Mouse (Mus musculus) neural tube, embryonic 11.5 days (tissue): ENCODE measurements around the gene Dnm1. TPM values are rescaled to one million over a fixed set of nuclear protein-coding genes. Genes with fewer than 3 reads are reported as not detected.
A peak's percentile ranks its signal among the peaks of the same experiment; 100 is the strongest.

ENCODE experiments used
- ATAC-seq: fragments of 200-750 bp; cut with Nextera tagmentation; 2 replicates; pipeline ENCODE4 v1.8.0; 2017; ENCODE audit warnings: moderate number of reproducible peaks, mild to moderate bottlenecking, moderate TSS enrichment, moderate library complexity; ENCODE audit not compliant: insufficient read depth, low FRiP score, low TSS enrichment
- DNase-seq: peaks from one replicate; pipeline ENCODE4 v3.0.0-alpha.2; 2015; ENCODE audit warnings: low spot score
- H3K27ac ChIP-seq: fragments of 300-500 bp; sonication (generic); 2 replicates; pipeline ENCODE4 v1.5.1; 2014; ENCODE audit warnings: low read depth, mild to moderate bottlenecking, low read length
- H3K27me3 ChIP-seq: fragments of 300-500 bp; sonication (generic); 2 replicates; pipeline ENCODE4 v1.6.1; 2014; ENCODE audit warnings: mild to moderate bottlenecking, low read length, mixed read lengths; ENCODE audit not compliant: control insufficient read depth, insufficient read depth
- H3K36me3 ChIP-seq: fragments of 300-500 bp; sonication (generic); 2 replicates; pipeline ENCODE4 v1.6.1; 2014; ENCODE audit warnings: mild to moderate bottlenecking, low read length, moderate library complexity, mixed read lengths; ENCODE audit not compliant: control insufficient read depth, insufficient read depth
- H3K4me1 ChIP-seq: fragments of 300-500 bp; sonication (generic); 2 replicates; pipeline ENCODE4 v1.6.1; 2014; ENCODE audit warnings: low read length, mixed read lengths; ENCODE audit not compliant: control insufficient read depth, insufficient read depth
- H3K4me2 ChIP-seq: fragments of 300-500 bp; sonication (generic); 2 replicates; pipeline ENCODE4 v1.6.1; 2014; ENCODE audit warnings: low read depth, mild to moderate bottlenecking, moderate library complexity
- H3K4me3 ChIP-seq: fragments of 300-500 bp; sonication (generic); 2 replicates; pipeline ENCODE4 v1.5.1; 2014; ENCODE audit warnings: low read depth, low read length
- H3K9ac ChIP-seq: fragments of 300-500 bp; sonication (generic); 2 replicates; pipeline ENCODE4 v1.6.1; 2014; ENCODE audit warnings: mild to moderate bottlenecking, low read length
- H3K9me3 ChIP-seq: fragments of 300-500 bp; sonication (generic); 2 replicates; pipeline ENCODE4 v1.6.1; 2016; ENCODE audit warnings: low read length; ENCODE audit not compliant: control insufficient read depth
- WGBS: fragments of 180-500 bp; shearing (Covaris S2); extraction: QIAGEN DNeasy Blood & Tissue Kit; methylation state at CpG from one replicate; pipeline ENCODE4 v1.1.7; 2014; 5-methylcytosine and 5-hydroxymethylcytosine counted together
- polyA plus RNA-seq: library from polyadenylated mRNA; unstranded; fragments of >200 nt; fragmentation: Nextera tagmentation; extraction: Ambion mirVana; gene quantifications from 2 replicates; pipeline ENCODE4 v1.2.1, GENCODE M21; 2014

Dnm1 gene
- polyA plus RNA-seq, 1 experiment from 2014 or later = 23.7 TPM

GRCm38 (mm10) chr2:32387706-32388490 is 34.8 kb upstream of the Dnm1 start, which contains the start of gene Lcn2:
TSS of gene Lcn2 (minus strand) at chr2:32388252.
- no peak for ATAC-seq
- H3K27ac ChIP-seq = no peak within 1 kb of the TSS

GRCm38 (mm10) chr2:32382689-32383088 is 29.6 kb upstream of the Dnm1 start:
- no peak overlapping the region for H3K4me2 ChIP-seq
- H3K9me3 ChIP-seq = no peaks in the 10 kb centered on the region
- H3K9ac ChIP-seq = no peak overlapping the region
- 88% methylated on average over 2 of the region's 2 CpGs for WGBS
- peaks cover 9% of the 10 kb centered on the region for H3K36me3 ChIP-seq
- no peak overlapping the region for H3K27ac ChIP-seq
- DNase-seq (no peak), ATAC-seq (no peak)
- no peak overlapping the region for H3K4me3 ChIP-seq
- no peaks in the 10 kb centered on the region for H3K27me3 ChIP-seq
- 0 out of 2 replicates have a peak, but pooled peaks cover 3% of the 10 kb centered on the region for H3K4me1 ChIP-seq

More at GRCm38 (mm10) chr2:32387706-32388490, 34.8 kb upstream of the Dnm1 start, which contains the start of gene Lcn2:
- Histone ChIP-seq H3K9me3 (no peaks in the 10 kb centered on the region), H3K4me3 (no peak within 1 kb of the TSS), H3K9ac (no peak within 1 kb of the TSS; the same call in 1 of the 2 replicates), H3K4me1 (no peaks in the 10 kb centered on the region), H3K36me3 (no peaks in the 10 kb centered on the region), H3K27me3 (no peaks in the 10 kb centered on the region), H3K4me2 (no peak within 1 kb of the TSS)
- no peak for DNase-seq
- 63% methylated on average over 5 of the region's 5 CpGs for WGBS

- under 1% methylated on average over 41 of the region's 47 CpGs for WGBS
- H3K27me3 ChIP-seq = no peaks in the 10 kb centered on the region
- peak; percentile 95 for DNase-seq
- H3K9ac ChIP-seq = peak within 1 kb of the TSS; percentile 60
- no peaks in the 10 kb centered on the region for H3K9me3 ChIP-seq
- peak within 1 kb of the TSS; percentile 67 for H3K4me3 ChIP-seq
- H3K4me2 ChIP-seq = peak within 1 kb of the TSS; percentile 95
- peak; percentile 88 for ATAC-seq
- no peak within 1 kb of the TSS for H3K27ac ChIP-seq
- 0 out of 2 replicates have a peak, but pooled peaks cover 3% of the 10 kb centered on the region for H3K4me1 ChIP-seq
- H3K36me3 ChIP-seq = peaks cover 16% of the 10 kb centered on the region
These were observed 28.7 kb upstream of the Dnm1 start, which contains the start of gene 1110008P14Rik for GRCm38 (mm10) chr2:32381775-32382223. TSS of gene 1110008P14Rik (minus strand) at chr2:32381938.

- peak; percentile 58 for ATAC-seq
- Histone ChIP-seq H3K4me3 (peak overlapping the region; percentile 67), H3K27me3 (no peaks in the 10 kb centered on the region), H3K9me3 (no peaks in the 10 kb centered on the region), H3K4me2 (peak overlapping the region; percentile 95), H3K36me3 (peaks cover 19% of the 10 kb centered on the region), H3K4me1 (0 out of 2 replicates have a peak, but pooled peaks cover 3% of the 10 kb centered on the region), H3K9ac (peak overlapping the region; percentile 60), H3K27ac (no peak overlapping the region)
- DNase-seq = no peak
- under 1% methylated on average over 26 of the region's 27 CpGs for WGBS
These were observed 28.1 kb upstream of the Dnm1 start for GRCm38 (mm10) chr2:32381141-32381774.

- Histone ChIP-seq H3K9me3 (no peaks in the 10 kb centered on the region), H3K4me3 (no peak overlapping the region), H3K9ac (no peak overlapping the region), H3K36me3 (peaks cover 25% of the 10 kb centered on the region), H3K27ac (no peak overlapping the region), H3K27me3 (no peaks in the 10 kb centered on the region), H3K4me1 (0 out of 2 replicates have a peak, but pooled peaks cover 3% of the 10 kb centered on the region), H3K4me2 (no peak overlapping the region)
- DNase-seq = no peak
- WGBS = 92% methylated on average over 7 of the region's 7 CpGs
- ATAC-seq = no peak
These were observed 26.9 kb upstream of the Dnm1 start for GRCm38 (mm10) chr2:32380001-32380500.

GRCm38 (mm10) chr2:32376963-32377362 is 23.8 kb upstream of the Dnm1 start:
- Histone ChIP-seq H3K9ac (no peak overlapping the region), H3K27ac (no peak overlapping the region), H3K4me2 (no peak overlapping the region), H3K4me3 (no peak overlapping the region), H3K36me3 (peaks cover 37% of the 10 kb centered on the region), H3K27me3 (no peaks in the 10 kb centered on the region), H3K9me3 (no peaks in the 10 kb centered on the region), H3K4me1 (0 out of 2 replicates have a peak, but pooled peaks cover 3% of the 10 kb centered on the region)
- ATAC-seq (no peak), DNase-seq (no peak)
- 88% methylated on average over 10 of the region's 10 CpGs for WGBS

GRCm38 (mm10) chr2:32375317-32375940 is 22.3 kb upstream of the Dnm1 start:
- H3K27ac ChIP-seq = no peak overlapping the region
- no peak overlapping the region for H3K9ac ChIP-seq
- H3K4me2 ChIP-seq = no peak overlapping the region
- ATAC-seq (no peak), DNase-seq (no peak)
- 95% methylated on average over 13 of the region's 13 CpGs for WGBS
- peaks cover 50% of the 10 kb centered on the region for H3K36me3 ChIP-seq
- H3K27me3 ChIP-seq = no peaks in the 10 kb centered on the region
- no peaks in the 10 kb centered on the region for H3K4me1 ChIP-seq
- H3K4me3 ChIP-seq = no peak overlapping the region
- H3K9me3 ChIP-seq = no peaks in the 10 kb centered on the region

- Histone ChIP-seq H3K27me3 (no peaks in the 10 kb centered on the region), H3K4me3 (no peak overlapping the region), H3K27ac (no peak overlapping the region), H3K4me1 (no peaks in the 10 kb centered on the region), H3K4me2 (no peak overlapping the region), H3K9me3 (no peaks in the 10 kb centered on the region), H3K9ac (no peak overlapping the region), H3K36me3 (peaks cover 51% of the 10 kb centered on the region)
- ATAC-seq = no peak
- 89% methylated on average over 10 of the region's 10 CpGs for WGBS
- no peak for DNase-seq
These were observed 21.1 kb upstream of the Dnm1 start for GRCm38 (mm10) chr2:32374191-32374590.
